Mouse (Mus musculus): ENCODE measurements around the gene Clcf1.

The Clcf1 gene

DNA sequence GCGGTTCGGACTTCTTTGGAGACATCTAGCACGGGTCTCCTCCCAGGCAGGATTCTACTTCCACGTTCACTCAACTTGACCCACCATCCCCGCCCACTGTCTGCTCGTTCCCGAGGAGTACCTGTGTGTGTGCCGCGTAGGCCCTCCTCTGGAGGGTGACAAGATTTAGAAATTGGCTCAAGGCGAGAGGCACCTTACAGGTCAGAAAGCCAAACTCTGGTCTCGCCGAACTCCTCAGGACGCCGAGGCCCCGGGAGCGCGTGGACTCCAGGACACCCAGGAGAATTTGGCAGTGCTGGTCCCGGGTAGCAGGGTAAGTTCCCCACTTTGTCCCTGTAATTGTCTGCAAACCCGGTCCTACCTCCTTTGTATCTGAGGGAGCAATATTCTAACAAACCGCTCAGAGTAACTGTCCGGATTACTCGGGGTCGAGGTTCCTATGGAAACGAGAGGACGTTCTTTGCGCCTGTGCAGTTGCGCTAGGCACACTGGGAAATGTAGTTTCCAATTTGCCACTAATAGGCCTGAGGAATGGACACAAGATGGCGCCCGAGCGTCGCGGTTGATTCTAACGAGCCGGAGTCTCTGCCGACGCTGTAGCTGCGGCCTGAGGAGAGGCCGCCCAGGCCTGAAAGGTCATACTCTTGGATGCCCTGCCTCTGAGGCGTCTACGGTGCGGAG lies 43.3 kb downstream of the Clcf1 start:
- Histone ChIP-seq H3K9me3 (ENCODE audit: low read length) (no peaks in the 10 kb centered on the region), H3K4me1 (replicated peaks; ENCODE audit: low read depth, low read length) (peaks cover 19% of the 10 kb centered on the region), H3K36me3 (ENCODE audit: insufficient read depth, low read length) (no peaks in the 10 kb centered on the region), H3K4me3 (replicated peaks; ENCODE audit: low read length) (peak overlapping the region; percentile 79), H3K27me3 (ENCODE audit: insufficient read depth, low read length) (peaks cover 5% of the 10 kb centered on the region; the same call in 1 of the 2 replicates)
- TF ChIP-seq NANOG (IDR thresholded peaks at IDR 0.05; ENCODE audit: borderline replicate concordance, low read length) (no peak), CTCF (conservative IDR thresholded peaks at IDR 0.05; ENCODE audit: low read length) (peak; percentile 62), POU5F1 (IDR thresholded peaks at IDR 0.05; ENCODE audit: borderline replicate concordance, low read length) (no peak)

DNA sequence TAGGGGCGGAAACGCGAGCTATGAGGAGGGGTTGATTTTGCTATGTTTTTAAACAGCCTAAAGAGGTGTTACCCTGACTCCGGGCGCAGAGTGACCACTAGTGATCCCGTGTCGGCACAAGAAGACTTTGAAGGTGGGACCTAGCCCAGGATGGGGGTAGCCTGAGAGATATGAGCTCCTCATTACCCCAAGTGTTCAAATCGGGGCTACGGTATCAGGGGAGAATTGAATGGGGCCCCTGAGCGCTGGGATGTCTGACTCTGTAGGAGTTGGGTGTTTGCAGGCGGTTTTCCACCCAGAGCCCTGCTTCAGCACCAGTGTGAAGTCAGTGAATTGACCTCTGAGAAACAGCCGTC lies 43.8 kb downstream of the Clcf1 start:
- Histone ChIP-seq H3K9me3 (ENCODE audit: low read length) (no peaks in the 10 kb centered on the region), H3K36me3 (ENCODE audit: insufficient read depth, low read length) (no peaks in the 10 kb centered on the region), H3K27me3 (ENCODE audit: insufficient read depth, low read length) (peaks cover 6% of the 10 kb centered on the region; the same call in 1 of the 2 replicates), H3K4me3 (replicated peaks; ENCODE audit: low read length) (peak overlapping the region; percentile 79), H3K4me1 (replicated peaks; ENCODE audit: low read depth, low read length) (peaks cover 16% of the 10 kb centered on the region)
- TF ChIP-seq CTCF (conservative IDR thresholded peaks at IDR 0.05; ENCODE audit: low read length) (no peak), POU5F1 (IDR thresholded peaks at IDR 0.05; ENCODE audit: borderline replicate concordance, low read length) (no peak), NANOG (IDR thresholded peaks at IDR 0.05; ENCODE audit: borderline replicate concordance, low read length) (no peak)

DNA sequence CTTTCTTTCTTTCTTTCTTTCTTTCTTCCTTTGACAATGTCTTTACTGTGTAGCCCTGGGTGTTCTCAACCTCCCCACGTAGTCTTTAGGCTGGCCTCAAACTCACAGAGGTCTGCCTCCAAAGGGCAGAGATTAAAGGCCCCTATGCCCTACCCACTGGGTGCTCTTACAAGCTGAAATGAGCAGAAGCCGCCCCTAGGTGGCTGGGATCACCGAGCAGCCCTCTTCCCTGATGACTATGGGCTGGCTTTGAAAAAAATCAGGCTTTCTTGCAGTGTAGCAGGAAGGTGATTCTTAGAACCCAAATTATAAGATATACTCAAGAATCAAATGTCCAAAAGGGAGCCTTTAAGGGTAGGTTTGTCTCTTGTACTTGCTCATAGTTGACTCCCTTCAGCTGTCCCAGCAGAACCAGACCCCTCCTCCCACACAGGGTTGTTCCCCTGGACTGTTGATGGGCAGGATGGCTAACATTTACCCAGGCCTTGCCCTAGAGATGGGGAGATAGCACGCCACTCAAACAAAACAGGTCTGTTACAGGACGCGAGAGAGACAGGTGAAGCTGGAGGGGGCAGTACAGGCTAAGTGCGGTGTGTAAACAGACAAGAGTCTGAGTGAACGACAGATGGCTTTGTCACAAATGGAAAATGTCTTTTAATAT lies 47.1 kb downstream of the Clcf1 start:
- H3K4me3 ChIP-seq (replicated peaks; ENCODE audit: low read length), result no peak overlapping the region
- H3K36me3 ChIP-seq (ENCODE audit: insufficient read depth, low read length), result no peaks in the 10 kb centered on the region
- peaks cover 28% of the 10 kb centered on the region for H3K4me1 ChIP-seq (replicated peaks; ENCODE audit: low read depth, low read length)
- H3K27me3 ChIP-seq (ENCODE audit: insufficient read depth, low read length), result peaks cover 34% of the 10 kb centered on the region
- TF ChIP-seq NANOG (IDR thresholded peaks at IDR 0.05; ENCODE audit: borderline replicate concordance, low read length), result no peak
- TF ChIP-seq POU5F1 (IDR thresholded peaks at IDR 0.05; ENCODE audit: borderline replicate concordance, low read length), result no peak
- TF ChIP-seq CTCF (conservative IDR thresholded peaks at IDR 0.05; ENCODE audit: low read length), result no peak
- no peaks in the 10 kb centered on the region for H3K9me3 ChIP-seq (ENCODE audit: low read length)

DNA sequence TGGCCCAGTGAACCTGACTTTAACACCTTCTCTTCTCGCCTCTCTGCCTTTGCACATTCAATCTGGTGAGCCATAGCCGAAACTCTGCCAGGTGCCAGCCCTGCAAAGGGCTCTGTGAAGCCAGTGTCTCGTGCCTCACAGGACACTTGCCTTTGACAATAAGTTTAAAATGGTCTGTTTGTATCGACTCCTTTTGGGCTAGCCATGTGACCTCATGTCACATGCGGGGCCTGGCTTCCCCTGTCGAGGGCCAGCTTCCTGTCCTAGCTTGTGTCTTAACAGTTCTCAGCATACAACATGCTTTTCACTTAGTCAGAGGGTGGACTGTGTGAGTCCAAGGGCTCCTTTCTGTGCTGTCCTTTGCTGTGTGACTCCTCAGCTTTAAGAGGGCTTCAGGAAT lies 48.7 kb downstream of the Clcf1 start:
- Histone ChIP-seq H3K4me3 (replicated peaks; ENCODE audit: low read length) (no peak overlapping the region), H3K27me3 (ENCODE audit: insufficient read depth, low read length) (peaks cover 38% of the 10 kb centered on the region), H3K36me3 (ENCODE audit: insufficient read depth, low read length) (no peaks in the 10 kb centered on the region), H3K9me3 (ENCODE audit: low read length) (no peaks in the 10 kb centered on the region), H3K4me1 (replicated peaks; ENCODE audit: low read depth, low read length) (peaks cover 22% of the 10 kb centered on the region)
- TF ChIP-seq NANOG (IDR thresholded peaks at IDR 0.05; ENCODE audit: borderline replicate concordance, low read length) (no peak), POU5F1 (IDR thresholded peaks at IDR 0.05; ENCODE audit: borderline replicate concordance, low read length) (no peak), CTCF (conservative IDR thresholded peaks at IDR 0.05; ENCODE audit: low read length) (no peak)

DNA sequence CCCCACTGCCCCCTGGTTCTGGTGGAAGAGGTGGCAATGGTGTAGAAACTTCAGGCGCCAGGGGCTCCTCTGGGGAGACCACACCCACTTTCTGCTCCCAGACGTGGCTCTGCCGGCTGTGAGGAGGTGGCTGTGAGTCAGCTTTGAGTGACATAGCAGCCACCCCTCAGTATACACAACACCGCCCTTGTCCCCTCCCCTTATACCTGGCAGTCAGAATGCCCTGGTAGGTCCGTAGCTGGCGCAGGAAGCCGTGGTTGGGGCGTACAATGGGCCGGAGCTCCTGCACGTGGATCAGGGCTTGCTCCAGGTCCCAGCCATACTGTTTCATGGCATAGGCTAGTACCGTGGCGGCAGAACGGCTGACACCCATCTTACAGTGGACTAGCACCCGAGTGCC lies 49.7 kb downstream of the Clcf1 start:
- Histone ChIP-seq H3K9me3 (ENCODE audit: low read length) (no peaks in the 10 kb centered on the region), H3K36me3 (ENCODE audit: insufficient read depth, low read length) (no peaks in the 10 kb centered on the region), H3K4me3 (replicated peaks; ENCODE audit: low read length) (peak overlapping the region; percentile 60), H3K27me3 (ENCODE audit: insufficient read depth, low read length) (peaks cover 48% of the 10 kb centered on the region), H3K4me1 (replicated peaks; ENCODE audit: low read depth, low read length) (peaks cover 26% of the 10 kb centered on the region)
- TF ChIP-seq CTCF (conservative IDR thresholded peaks at IDR 0.05; ENCODE audit: low read length), result no peak
- no peak for TF ChIP-seq NANOG (IDR thresholded peaks at IDR 0.05; ENCODE audit: borderline replicate concordance, low read length)
- no peak for TF ChIP-seq POU5F1 (IDR thresholded peaks at IDR 0.05; ENCODE audit: borderline replicate concordance, low read length)

DNA sequence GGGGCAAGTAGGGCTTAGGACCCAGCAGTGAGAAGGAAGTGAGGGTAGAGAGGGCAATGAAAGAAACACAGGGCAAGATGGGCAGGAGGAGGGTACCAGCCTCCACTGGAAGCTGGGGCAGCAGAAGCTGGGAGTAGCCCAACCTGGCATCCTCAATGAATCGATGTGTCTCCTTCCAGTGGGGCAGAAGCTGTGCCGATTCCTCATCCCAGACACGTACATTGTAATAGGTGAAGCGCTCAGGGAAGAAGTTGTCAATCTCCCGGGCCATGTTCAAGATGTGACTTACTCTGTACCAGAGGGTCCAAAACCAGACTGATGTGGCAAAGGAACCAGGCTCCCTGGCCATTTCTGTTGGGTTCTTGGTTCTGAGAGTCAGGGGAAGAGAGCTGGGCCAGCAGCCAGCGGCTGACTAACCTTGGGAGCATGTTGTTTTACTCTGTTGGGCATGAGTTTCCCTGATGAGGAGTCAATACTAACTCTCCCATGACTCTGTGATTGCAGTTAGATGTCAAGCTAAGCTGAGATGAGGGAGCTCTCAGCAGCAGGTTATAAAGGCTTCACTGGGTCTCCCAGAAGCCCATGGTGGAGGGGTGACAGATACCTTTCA lies 50.2 kb downstream of the Clcf1 start:
- Histone ChIP-seq H3K36me3 (ENCODE audit: insufficient read depth, low read length) (no peaks in the 10 kb centered on the region), H3K27me3 (ENCODE audit: insufficient read depth, low read length) (peaks cover 53% of the 10 kb centered on the region), H3K4me3 (replicated peaks; ENCODE audit: low read length) (peak overlapping the region; percentile 60), H3K9me3 (ENCODE audit: low read length) (no peaks in the 10 kb centered on the region), H3K4me1 (replicated peaks; ENCODE audit: low read depth, low read length) (peaks cover 31% of the 10 kb centered on the region)
- TF ChIP-seq POU5F1 (IDR thresholded peaks at IDR 0.05; ENCODE audit: borderline replicate concordance, low read length) (no peak), NANOG (IDR thresholded peaks at IDR 0.05; ENCODE audit: borderline replicate concordance, low read length) (no peak), CTCF (conservative IDR thresholded peaks at IDR 0.05; ENCODE audit: low read length) (no peak)

DNA sequence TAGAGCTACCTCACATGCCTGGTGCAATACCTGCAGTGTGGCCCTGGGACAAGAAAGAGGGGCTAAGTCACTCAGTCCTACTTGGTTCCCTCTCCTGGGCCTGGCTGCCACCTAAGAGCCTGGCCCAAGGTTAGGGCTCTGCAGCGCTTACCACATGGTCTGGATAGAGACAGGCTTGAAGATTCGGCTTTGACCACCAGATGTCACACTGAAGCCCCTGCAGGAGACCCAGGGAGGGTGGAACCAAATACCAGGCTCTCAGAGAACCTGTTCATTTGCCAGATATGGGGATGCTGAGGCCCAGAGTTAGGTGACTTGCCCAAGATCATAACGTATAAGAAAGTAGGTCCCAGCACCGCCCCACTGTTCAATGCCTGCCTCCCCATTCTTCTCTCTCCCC lies 51.9 kb downstream of the Clcf1 start:
- 0 out of 2 replicates have a peak overlapping the region, but pooled peaks have one; percentile 13 for H3K4me3 ChIP-seq (replicated peaks; ENCODE audit: low read length)
- H3K27me3 ChIP-seq (ENCODE audit: insufficient read depth, low read length), result peaks cover 66% of the 10 kb centered on the region
- H3K4me1 ChIP-seq (replicated peaks; ENCODE audit: low read depth, low read length), result peaks cover 35% of the 10 kb centered on the region
- no peak for TF ChIP-seq CTCF (conservative IDR thresholded peaks at IDR 0.05; ENCODE audit: low read length)
- H3K36me3 ChIP-seq (ENCODE audit: insufficient read depth, low read length), result peaks cover 8% of the 10 kb centered on the region
- no peaks in the 10 kb centered on the region for H3K9me3 ChIP-seq (ENCODE audit: low read length)

DNA sequence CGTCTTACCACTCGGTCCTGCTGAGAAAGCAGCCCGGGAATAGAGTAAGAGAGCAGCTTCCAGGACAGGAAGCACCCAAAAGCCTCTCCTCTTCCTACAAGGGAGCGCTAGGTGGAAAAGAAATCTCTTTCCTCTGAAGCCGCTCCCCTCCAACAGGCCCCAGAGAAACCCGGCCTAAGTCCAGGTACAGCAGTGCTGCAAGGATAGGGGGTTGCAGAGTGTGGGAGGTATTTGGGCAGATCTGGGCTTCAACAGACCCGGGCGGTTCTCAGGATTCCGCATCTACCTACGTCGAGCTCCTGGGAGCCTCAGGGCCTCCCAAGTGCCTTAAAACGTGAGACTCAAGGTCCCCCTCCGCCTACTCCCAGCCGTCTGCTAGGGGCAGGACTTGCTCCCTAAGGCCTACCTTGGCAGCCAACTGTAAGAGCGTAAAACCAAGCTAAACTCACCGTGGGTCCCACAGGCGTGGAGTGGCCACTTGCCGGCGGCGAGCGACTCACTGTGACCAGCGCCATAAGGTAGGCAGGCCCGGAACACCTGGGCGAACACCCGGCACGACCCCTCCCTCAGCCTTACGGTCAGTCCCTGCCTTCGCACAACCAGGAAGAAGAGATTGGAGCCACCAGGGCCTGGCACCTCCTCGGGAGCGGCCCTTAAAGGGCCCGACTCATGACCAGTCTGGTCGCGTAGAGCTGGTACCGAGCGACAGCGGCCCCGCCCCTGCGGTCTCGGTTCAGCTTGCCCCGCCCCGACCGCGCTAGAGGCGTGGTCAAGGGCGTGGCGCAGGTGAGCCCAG lies 54.7 kb downstream of the Clcf1 start, which contains the start of gene Ssh3:
Ssh3 (minus strand) TSS at position 615 of the 796 bp plus-strand sequence.
- peak within 1 kb of the TSS; percentile 80 for H3K4me3 ChIP-seq (replicated peaks; ENCODE audit: low read length)
- TF ChIP-seq POU5F1 (IDR thresholded peaks at IDR 0.05; ENCODE audit: borderline replicate concordance, low read length), result no peak
- TF ChIP-seq CTCF (conservative IDR thresholded peaks at IDR 0.05; ENCODE audit: low read length), result no peak
- no peak for TF ChIP-seq NANOG (IDR thresholded peaks at IDR 0.05; ENCODE audit: borderline replicate concordance, low read length)
- no peaks in the 10 kb centered on the region for H3K9me3 ChIP-seq (ENCODE audit: low read length)
- peaks cover 58% of the 10 kb centered on the region for H3K27me3 ChIP-seq (ENCODE audit: insufficient read depth, low read length)
- H3K4me1 ChIP-seq (replicated peaks; ENCODE audit: low read depth, low read length), result peaks cover 25% of the 10 kb centered on the region
- H3K36me3 ChIP-seq (ENCODE audit: insufficient read depth, low read length), result peaks cover 12% of the 10 kb centered on the region
